Mouse (Mus musculus) activated CD4-positive, CD25-positive, alpha-beta regulatory T cell, adult 4 months (primary cell): ENCODE results near the gene Crebbp. TPM values are rescaled to one million over a fixed set of nuclear protein-coding genes. Genes with fewer than 3 reads are reported as not detected.
"Not testable (repeated sequence)": the region's sequence is repeated elsewhere in the genome, so short reads cannot be mapped to it uniquely, and the experiment has no call there.

Experiments used
- ATAC-seq: one replicate; pipeline ENCODE4 v1.8.0; 2017
- polyA plus RNA-seq, 2 experiments: library from polyadenylated mRNA; unstranded; fragments of 100-300 nt; shearing (Covaris generic); gene quantifications; one replicate each; pipeline ENCODE4 v1.2.1; 2017

Gene Crebbp
- polyA plus RNA-seq, 2 experiments from 2014 or later, result 60.0 to 61.2 TPM

DNA sequence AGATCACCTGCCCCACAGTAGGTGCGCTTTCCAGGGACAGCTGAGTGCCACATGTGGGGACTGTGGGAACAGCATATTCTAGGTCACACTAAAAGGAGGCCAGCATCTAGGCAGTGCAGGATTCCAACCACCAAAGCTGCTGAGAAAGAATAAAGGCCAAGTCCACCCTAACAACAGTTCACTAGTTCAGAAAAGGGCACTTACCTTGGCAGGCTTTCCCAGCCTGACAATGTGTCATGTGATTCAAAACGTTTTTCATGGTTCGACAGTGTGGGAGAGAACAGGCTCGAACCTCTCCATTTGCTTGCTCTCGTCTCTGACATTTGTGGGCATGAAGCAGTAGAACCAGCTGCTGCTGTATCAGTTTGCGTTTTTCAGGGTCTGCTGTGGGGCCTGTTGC is 75.3 kb downstream of the Crebbp start:
- no peak for ATAC-seq

DNA sequence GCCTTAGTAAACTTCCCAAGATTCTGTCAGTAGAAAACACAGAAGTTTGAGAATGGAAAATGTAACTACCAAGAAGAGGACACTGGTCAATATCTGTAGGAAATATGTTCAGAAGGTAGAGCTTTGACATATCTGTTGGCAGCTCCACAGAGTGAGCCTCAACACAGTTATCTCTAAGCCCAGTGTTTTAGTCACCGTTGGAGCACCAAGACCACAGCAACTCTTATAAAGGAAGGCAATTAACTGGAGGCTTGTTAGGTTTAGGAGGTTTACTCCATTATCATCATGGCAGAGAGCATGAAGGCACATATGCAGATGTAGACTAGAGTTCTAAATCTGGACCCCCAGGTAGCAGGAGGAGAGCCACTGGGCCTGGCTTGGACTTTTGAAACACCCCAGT is 80.0 kb downstream of the Crebbp start:
- no peak for ATAC-seq

DNA sequence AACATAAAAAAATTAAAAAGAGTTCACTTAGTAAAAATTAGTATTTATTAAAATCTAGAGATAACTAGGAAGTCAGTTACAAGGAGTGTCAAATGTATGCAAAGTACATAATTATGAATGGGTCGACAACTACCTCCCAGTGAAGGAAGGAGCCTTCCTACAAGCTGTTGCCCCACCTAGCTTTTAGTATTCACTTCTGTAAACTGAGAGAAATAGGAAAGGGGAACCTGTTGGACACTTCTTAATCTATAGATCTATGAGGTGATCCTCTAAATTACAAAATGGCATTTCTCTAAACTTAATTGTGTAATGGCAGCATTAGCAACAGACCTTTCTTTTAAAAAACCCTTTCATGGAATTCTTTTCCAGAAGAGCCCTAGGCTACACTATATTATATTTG is 84.9 kb downstream of the Crebbp start:
- no peak for ATAC-seq

DNA sequence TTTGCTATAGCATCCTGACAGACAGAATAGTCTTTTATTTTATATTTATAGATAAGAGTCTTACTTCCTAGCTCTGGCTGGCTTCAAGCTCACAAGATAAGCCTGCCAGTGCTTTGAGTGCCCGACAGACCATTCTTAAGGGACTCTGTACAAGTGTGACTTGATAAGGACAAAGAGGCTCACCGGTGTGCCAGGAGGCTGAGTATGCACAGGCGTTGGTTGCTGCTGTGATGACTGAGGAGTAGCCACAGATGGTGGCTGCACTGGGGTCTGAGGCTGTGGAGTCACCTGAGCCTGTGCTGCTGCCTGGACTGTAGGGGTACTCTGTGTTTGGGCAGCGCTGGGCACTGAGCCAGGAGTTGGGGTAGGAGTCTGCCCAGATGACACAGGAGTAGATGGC is 96.7 kb downstream of the Crebbp start:
- no peak for ATAC-seq

DNA sequence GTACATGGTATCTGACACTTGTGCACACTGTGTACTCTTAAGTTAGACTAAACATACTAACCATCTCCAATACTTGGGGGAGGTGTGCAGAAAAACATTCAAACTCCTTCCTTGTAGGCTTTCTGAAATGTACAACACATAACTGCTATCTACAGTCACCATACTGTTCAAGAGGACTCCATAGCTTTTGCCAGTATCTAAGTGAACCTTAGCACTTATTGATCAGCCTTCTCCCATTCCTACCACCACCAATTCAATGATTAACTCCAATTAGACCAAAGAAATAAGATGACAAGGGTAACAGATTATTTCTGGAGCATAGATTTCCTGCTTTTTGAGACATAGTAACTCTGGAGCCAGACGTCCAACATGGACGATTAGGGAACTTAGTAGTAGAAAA is 113.4 kb downstream of the Crebbp start:
- ATAC-seq, result no peak

DNA sequence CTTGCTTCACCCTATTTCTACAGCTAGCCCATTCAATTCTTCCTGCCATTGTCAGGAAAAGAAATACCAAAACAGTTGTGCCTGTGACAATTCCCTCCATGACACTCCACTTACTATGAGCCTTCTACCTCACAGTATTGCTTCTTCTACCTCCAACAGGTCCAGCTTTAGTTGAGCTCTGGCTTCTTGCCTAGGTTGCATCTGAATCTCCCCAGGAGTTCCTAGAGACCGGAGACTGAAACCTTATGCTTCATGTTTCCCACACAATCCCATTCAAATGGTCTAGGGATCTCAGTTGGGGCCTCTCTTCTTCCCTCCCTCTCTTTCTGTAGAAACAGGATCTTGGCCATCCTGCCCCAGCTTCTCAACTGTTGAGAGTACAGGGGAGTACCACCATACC is 116.3 kb downstream of the Crebbp start:
- no peak for ATAC-seq

DNA sequence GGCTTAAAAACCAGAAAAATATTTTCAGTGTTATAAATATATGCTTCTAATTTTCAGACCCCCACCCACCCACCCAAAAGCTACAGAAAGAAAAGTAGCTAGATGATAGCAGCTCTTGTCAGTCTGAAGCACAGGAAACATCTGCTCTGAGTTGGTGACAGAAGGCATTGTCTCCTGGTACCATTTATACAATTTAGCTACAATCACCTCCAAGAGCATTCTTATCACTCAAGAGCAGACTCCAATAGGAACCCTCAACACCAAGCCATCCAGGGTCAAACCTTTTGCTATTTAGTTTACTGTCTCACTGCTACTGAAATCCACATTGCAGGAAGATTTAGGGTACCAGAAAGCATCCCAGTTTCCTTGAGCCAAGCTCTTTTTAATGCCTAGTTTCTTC is 116.9 kb downstream of the Crebbp start:
- no peak for ATAC-seq

DNA sequence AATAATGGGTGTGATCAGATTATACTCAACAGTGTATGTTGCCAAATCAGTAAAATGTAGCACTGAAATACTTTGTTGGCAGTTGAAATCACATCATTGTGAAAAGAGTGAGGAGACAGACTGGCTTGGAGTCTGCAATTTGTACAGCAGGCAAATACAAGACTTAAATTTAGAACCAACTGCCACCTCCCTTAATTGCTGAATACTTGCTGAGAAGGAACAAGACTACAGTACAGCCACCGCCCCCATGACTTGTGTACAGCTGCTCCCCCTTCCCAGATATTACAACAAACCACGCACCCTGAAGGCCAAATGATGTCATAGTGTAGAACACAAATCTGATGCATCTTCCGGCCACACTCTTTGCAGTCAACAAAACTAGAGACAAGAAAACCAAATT is 117.7 kb downstream of the Crebbp start:
- ATAC-seq, result no peak

DNA sequence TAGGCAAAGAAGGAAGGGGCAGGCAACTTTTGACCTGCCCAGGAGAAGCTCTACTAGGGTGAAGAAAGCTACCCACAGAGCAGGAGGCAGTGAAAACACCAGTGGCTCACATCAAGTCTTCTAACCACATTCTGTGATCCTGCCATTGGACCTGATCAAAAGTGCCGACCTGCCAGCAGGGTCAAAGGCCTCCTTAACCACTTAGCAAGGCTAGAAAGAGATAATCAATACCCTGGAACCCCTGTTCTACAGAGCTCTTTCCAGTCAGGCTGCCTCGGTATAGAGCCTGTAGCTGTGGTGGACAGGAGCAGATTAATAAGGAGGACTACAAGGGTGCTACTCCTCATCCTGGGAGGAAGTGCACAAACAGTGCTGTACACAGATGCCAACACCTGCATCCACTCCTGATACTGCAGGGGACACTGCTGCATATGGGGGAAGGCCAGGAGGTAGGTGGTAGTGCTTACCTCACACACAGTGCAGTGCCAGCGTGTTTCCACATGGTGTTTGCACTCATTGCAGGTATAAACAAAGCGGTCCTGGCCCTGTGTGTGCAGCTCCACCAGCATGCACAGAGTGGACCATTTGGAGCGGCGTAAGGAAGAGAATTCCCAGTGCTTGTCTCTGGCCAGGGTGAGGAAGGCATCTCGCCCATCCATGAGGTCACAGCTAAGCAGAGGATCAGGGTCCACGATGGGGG is 126.4 kb downstream of the Crebbp start:
- no peak for ATAC-seq

DNA sequence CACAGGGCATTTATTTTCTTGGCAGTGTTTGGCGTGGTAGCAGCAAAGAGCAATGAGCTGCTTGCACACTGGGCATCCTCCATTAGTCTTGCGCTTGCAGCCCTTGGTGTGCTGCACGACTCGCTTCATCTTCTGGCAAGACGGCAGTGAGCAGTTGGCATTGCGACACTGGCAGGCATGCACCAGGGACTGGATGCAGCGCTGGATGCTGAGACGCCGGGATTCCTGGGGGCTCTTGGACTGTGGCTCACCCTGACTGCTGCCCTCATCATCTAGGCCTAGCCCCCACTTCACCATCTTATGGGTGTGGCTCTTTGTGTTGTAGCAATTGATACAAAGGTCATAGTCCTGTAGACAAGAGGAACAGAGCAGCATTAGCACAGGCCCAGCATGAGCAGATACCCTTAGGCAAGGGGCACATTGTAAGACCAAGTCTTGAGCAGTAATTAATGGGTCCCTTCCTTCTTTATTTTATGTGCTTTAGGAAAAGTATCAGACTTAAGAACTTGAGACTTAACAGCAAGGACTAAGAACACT is 127.9 kb downstream of the Crebbp start:
- no peak for ATAC-seq

DNA sequence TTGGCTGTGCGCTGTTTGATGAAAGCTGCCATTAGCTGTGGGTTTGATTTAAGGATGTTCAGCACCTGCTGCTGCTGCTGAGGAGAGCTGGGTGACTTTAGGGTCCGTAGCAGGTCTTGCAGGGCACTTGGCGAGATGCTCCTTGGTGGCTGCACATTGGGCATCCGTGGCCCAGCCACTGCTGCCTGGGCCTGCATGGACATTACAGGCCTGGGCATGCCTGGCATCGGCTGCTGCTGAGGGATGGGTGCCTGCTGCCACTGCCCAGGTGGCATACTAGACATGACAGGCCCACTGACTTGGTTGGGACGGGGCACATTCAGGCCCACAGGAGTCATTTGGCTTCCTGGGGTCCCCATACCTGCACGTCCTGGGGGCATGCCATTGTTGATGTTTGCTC is 128.7 kb downstream of the Crebbp start:
- no peak for ATAC-seq

DNA sequence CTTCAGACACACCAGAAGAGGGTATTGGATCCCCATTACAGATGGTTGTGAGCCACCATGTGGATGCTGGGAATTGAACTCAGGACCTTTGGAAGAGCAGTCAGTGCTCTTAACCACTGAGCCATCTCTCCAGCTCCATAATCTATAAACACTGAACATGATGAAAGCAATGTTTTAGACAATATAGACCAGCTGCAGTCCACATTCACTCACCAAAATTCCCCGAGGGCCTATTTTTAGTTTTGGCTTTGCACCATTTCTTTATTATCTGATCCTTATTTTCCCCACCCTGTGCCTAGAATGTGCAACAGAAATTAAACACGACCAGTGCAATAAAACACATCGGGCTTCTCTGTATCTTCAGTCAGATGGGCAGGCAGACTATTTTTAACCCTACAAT is 133.4 kb downstream of the Crebbp start:
- not testable (repeated sequence) for ATAC-seq

DNA sequence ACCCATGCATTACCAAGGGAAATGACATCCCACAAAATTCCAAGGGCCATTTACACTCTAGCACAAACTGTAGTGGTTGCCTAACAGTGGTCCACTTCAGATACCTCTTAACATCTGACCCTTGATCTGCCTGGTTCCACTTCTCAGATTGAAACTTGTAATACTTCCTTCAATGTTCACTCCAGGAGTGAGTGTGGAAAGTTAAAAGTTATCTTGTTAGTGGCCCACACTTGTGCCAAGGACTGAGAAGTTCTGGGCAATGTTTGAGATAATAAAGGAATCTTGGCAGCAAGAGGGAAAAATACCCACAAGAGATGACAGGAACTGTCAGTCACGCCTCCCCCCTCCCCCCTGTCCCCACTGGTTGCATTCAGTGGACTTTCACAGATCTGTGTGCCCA is 134.1 kb downstream of the Crebbp start:
- no peak for ATAC-seq

DNA sequence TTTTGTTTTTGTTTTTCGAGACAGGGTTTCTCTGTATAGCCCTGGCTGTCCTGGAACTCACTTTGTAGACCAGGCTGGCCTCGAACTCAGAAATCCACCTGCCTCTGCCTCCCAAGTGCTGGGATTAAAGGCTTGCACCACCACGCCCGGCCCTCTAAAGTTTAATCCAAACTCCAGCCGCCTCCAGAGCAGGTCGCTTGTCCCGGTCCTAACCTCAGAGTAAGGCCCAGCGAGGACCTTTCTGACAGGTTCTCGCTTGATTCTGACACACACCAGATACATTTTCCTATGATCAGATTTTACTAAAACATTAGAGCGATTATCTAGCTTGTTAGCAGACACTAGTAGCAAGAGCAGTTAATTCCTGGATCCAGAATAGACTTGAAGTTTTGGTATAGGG is 135.5 kb downstream of the Crebbp start:
- ATAC-seq, result not testable (repeated sequence)

DNA sequence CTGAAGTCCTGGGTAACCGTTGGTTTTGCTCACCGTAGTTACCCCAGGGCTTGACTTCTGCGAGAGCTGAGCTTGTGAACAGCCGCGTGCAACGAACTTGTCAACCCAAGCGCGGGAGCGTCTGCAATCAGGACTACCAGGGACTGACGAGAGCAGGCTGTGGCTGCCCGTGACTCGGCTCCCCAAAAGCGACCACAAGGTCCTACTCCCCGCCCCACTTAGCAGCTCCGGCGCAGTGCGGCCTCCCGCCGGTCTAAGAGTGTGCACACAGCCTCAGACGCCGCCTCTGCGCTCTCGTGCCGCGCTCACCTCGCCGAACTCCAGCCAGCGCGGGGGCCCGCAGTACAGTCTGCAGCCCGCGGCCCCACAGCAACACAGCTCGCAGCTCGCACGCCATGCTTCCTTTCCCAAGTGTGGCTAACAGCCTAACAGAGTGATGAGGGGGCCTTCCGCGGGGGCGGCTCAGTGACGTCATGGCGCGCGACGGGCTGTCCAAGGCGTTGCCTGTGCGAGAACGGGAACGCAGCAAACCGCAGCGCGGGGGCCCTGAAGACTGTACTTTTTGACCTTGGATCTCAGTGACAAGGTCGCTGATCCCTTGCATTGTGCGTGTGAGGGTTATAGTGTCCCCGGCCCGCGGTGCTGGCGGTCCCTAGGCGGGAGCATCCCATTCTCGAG is 136.3 kb downstream of the Crebbp start, which contains the start of gene Trap1:
Gene Trap1, minus strand, starts transcription at position 444 of the 678 bp plus-strand sequence.
- peak; percentile 94 for ATAC-seq

DNA sequence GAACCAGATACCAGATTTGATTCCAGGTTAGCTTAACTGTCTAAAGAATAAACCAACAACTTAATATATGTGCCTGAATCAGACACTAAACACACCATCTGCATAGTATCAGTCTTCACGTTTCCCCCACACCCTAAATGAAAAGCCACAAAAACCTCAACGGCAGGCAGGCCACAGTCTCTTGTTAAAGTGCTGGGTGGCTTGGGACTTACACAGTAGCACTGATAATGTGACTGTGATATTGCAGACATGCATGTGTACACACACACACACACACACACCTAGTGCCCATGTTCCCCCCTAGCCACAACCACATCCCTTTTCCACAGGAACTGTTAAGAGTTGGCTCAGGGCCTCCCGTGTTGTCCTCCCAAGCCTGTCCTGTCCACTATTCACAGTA is 139.0 kb downstream of the Crebbp start:
- ATAC-seq, result no peak

DNA sequence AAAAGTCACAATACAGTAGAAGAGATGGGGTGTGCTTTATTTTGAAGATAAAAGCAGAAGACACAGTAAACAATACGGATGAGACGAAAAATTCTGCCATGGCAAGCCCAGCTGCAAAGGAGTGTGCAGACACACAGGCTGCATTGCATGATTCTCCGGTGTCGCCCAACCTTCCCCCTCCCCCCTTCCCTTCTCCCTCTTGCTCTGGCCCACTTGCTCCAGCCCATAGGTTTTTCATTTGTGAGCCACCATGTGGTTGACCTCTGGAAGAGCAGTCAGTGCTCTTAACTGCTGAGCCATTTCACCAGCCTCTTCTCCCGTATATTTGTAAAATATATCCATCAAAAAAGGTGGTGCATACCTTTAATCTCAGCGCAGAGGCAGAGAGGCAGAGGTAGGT is 139.5 kb downstream of the Crebbp start:
- ATAC-seq, result no peak

DNA sequence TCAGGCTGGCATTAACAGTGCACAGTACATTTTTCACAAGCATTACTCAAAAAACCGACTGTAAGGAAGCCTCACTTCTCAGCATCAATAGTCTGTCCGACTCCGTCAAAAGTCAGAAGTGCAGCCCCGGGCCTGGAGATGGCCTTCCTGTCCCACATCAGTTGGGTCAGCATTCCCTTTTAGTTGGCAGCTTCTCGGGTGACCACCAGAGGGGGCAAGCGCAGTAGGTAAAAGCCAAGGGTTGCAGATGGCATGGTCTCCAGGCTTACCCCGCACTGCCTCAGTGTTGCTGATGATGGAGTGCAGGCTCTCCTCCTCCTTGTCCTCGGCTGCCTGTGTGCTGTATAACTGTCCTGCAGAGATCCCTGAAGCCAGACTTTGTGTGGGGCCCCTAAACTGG is 145.2 kb downstream of the Crebbp start:
- peak; percentile 54 for ATAC-seq

DNA sequence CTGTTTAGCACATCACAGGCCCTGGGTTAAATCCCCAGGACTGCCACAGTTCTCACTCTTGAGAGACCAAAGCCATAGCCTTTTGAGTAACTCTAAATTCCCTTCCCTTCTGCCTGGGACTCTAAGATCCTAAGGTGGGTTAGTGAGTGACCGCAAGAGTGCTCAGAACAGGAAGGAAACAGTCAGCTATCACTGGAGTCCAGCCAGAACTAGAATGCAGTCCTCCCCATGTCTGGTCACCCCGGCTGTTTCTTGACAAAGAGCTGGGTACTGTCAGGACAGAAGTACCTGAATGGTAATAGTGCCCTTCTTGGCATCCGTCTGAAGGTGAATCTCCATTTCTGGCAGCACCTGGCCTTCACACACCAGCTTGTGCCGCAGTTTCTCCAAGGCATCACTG is 148.9 kb downstream of the Crebbp start:
- ATAC-seq, result no peak

DNA sequence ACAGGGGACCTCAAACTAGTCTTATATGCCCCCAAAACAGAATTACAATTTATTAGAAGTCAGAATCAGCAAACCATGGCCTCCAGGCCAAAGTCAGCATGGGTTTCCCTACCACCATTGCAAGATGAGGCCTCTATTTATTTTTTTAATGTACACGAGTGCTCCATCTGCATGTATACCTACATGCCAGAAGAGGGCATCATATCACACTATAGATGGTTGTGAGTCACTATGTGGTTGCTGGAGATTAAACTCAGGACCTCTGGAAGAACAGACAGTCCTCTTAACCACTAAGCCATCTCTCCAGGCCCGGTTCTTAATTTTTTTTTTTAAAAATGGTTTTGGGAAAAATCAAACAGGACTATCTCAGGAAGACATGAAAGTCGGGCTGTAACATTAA is 160.0 kb downstream of the Crebbp start:
- no peak for ATAC-seq

DNA sequence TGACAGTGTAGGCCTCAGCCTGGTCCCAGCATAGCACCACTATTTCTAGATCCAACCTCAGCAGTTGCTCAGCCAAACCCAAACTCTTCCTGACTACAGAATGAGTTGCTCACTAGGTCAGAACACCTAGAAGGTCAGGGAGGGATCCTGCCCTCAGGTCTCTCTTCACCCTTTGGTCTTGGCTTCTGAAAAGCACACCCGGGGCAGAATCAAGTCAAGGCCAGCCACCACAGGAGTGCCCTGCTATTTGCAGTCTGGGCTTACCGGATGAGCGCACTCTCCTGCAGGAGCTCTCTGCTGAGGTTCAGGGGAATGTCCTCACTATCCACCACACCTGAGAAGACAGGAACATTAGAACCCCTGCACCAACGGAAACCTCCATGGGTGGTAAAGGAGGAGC is 161.2 kb downstream of the Crebbp start:
- ATAC-seq, result no peak

DNA sequence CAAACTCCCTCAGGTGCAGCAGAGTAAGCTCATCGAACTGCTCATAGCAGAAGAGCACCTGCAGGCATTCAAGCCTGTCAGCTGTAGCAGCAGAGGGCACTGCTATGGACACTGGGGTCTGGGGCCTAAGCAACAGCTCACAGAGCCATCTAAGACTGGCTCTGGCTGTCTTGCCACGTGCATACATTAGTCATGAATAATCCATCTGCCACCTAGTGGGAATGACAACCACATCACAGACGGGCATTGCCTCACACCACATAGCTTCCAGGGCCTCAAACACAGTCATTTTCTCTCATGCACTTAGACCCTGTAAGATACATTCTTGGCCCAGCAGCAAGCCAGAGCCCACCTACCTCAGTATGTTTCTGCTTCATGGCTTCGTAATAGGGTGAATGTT is 168.3 kb downstream of the Crebbp start:
- ATAC-seq, result no peak

DNA sequence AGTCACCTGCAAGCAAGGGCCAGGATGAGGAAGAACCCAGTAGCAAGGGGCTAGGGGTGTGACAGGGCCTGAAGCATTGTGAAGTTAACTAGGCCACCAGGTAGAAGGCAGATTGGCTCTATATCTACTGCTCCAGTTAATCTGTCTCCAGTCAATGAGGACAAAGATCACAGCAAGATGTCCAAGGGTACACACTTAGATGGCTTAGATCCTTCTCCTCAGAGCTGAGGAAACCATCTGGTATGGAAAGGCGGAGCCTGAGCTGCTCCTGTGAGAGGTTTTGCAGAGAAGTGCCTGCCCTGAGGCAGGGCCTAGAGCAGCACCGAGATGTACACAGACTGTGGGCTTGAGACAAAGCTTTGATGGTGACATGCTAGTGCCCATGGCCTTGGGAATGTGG is 169.7 kb downstream of the Crebbp start:
- ATAC-seq, result no peak

DNA sequence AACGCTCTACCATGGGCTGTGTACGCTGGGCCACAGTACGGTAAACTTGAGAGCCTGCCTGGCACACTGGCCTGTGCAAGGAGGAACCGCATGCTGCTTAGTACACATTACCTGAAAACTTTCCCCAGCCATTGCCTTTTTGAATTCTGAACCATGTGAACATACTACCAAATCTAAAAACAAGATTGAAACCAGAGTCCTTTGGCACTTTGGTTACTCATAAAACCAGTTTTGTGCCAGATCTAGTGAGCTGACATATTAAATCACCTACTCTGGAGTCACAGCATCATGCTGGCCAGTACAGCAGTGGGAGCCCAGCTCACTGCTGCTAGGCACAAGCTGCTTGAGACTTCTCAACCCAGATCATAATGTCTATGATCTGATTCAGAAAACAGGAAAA is 172.2 kb downstream of the Crebbp start:
- no peak for ATAC-seq
